Mouse (Mus musculus): ENCODE results near the gene Abhd15. TPM values are rescaled to one million over a fixed set of nuclear protein-coding genes. Genes with fewer than 3 reads are reported as not detected.
"Not testable (repeated sequence)": the region's sequence is repeated elsewhere in the genome, so short reads cannot be mapped to it uniquely, and the experiment has no call there.

The Abhd15 gene
- polyA plus RNA-seq, 1 experiment from 2014 or later = 2.4 TPM

GRCm38 (mm10) chr11:77525804-77526486, 11.0 kb downstream of the Abhd15 start:
- H3K36me3 ChIP-seq (ENCODE audit: control insufficient read depth, insufficient read depth, low read length) = no peaks in the 10 kb centered on the region
- H3K27me3 ChIP-seq (ENCODE audit: control insufficient read depth, insufficient read depth, low read depth, low read length) = no peaks in the 10 kb centered on the region
- no peak overlapping the region for H3K4me3 ChIP-seq (ENCODE audit: low read depth, low read length)
- no peak overlapping the region for H3K27ac ChIP-seq (ENCODE audit: low read length)
- no peak for ATAC-seq
- H3K9me3 ChIP-seq (replicated peaks; ENCODE audit: control insufficient read depth, low read length, poor library complexity, severe bottlenecking) = no peaks in the 10 kb centered on the region
- no peak overlapping the region for H3K4me2 ChIP-seq (ENCODE audit: low read length)
- H3K4me1 ChIP-seq (ENCODE audit: control insufficient read depth, insufficient read depth, low read length) = no peaks in the 10 kb centered on the region
- 80% methylated on average over 3 of the region's 3 CpGs for WGBS
- H3K9ac ChIP-seq (ENCODE audit: low read depth, low read length) = no peak overlapping the region

- not testable (repeated sequence) for H3K4me2 ChIP-seq (ENCODE audit: low read length); H3K4me1 ChIP-seq (ENCODE audit: control insufficient read depth, insufficient read depth, low read length); H3K9ac ChIP-seq (ENCODE audit: low read depth, low read length); H3K27me3 ChIP-seq (ENCODE audit: control insufficient read depth, insufficient read depth, low read depth, low read length); H3K36me3 ChIP-seq (ENCODE audit: control insufficient read depth, insufficient read depth, low read length); ATAC-seq; H3K4me3 ChIP-seq (ENCODE audit: low read depth, low read length); H3K9me3 ChIP-seq (replicated peaks; ENCODE audit: control insufficient read depth, low read length, poor library complexity, severe bottlenecking); H3K27ac ChIP-seq (ENCODE audit: low read length)
- 88% methylated on average over 3 of the region's 3 CpGs for WGBS
These were observed 13.5 kb downstream of the Abhd15 start for GRCm38 (mm10) chr11:77528420-77528819.

GRCm38 (mm10) chr11:77529644-77530043, 14.7 kb downstream of the Abhd15 start:
- 91% methylated on average over 3 of the region's 3 CpGs for WGBS
- no peak for ATAC-seq
- Histone ChIP-seq H3K4me1 (ENCODE audit: control insufficient read depth, insufficient read depth, low read length) (no peaks in the 10 kb centered on the region), H3K4me2 (ENCODE audit: low read length) (no peak overlapping the region), H3K27ac (ENCODE audit: low read length) (no peak overlapping the region), H3K4me3 (ENCODE audit: low read depth, low read length) (no peak overlapping the region), H3K36me3 (ENCODE audit: control insufficient read depth, insufficient read depth, low read length) (no peaks in the 10 kb centered on the region), H3K27me3 (ENCODE audit: control insufficient read depth, insufficient read depth, low read depth, low read length) (no peaks in the 10 kb centered on the region), H3K9ac (ENCODE audit: low read depth, low read length) (no peak overlapping the region), H3K9me3 (replicated peaks; ENCODE audit: control insufficient read depth, low read length, poor library complexity, severe bottlenecking) (no peaks in the 10 kb centered on the region)

- no peak for ATAC-seq
- Histone ChIP-seq H3K4me1 (ENCODE audit: control insufficient read depth, insufficient read depth, low read length) (no peaks in the 10 kb centered on the region), H3K27me3 (ENCODE audit: control insufficient read depth, insufficient read depth, low read depth, low read length) (no peaks in the 10 kb centered on the region), H3K27ac (ENCODE audit: low read length) (no peak overlapping the region), H3K36me3 (ENCODE audit: control insufficient read depth, insufficient read depth, low read length) (peaks cover under 1% of the 10 kb centered on the region; the same call in 1 of the 2 replicates), H3K4me2 (ENCODE audit: low read length) (no peak overlapping the region), H3K4me3 (ENCODE audit: low read depth, low read length) (no peak overlapping the region), H3K9me3 (replicated peaks; ENCODE audit: control insufficient read depth, low read length, poor library complexity, severe bottlenecking) (no peaks in the 10 kb centered on the region), H3K9ac (ENCODE audit: low read depth, low read length) (no peak overlapping the region)
- over 99% methylated on average over 2 of the region's 2 CpGs for WGBS
These were observed 15.9 kb downstream of the Abhd15 start for GRCm38 (mm10) chr11:77530862-77531261.

GRCm38 (mm10) chr11:77532202-77532846, 17.4 kb downstream of the Abhd15 start:
- no peaks in the 10 kb centered on the region for H3K27me3 ChIP-seq (ENCODE audit: control insufficient read depth, insufficient read depth, low read depth, low read length)
- no peaks in the 10 kb centered on the region for H3K9me3 ChIP-seq (replicated peaks; ENCODE audit: control insufficient read depth, low read length, poor library complexity, severe bottlenecking)
- H3K27ac ChIP-seq (ENCODE audit: low read length) = no peak overlapping the region
- no peak overlapping the region for H3K4me2 ChIP-seq (ENCODE audit: low read length)
- peaks cover 2% of the 10 kb centered on the region; the same call in 1 of the 2 replicates for H3K36me3 ChIP-seq (ENCODE audit: control insufficient read depth, insufficient read depth, low read length)
- WGBS = 91% methylated on average over 4 of the region's 4 CpGs
- no peaks in the 10 kb centered on the region for H3K4me1 ChIP-seq (ENCODE audit: control insufficient read depth, insufficient read depth, low read length)
- H3K9ac ChIP-seq (ENCODE audit: low read depth, low read length) = no peak overlapping the region
- no peak for ATAC-seq
- H3K4me3 ChIP-seq (ENCODE audit: low read depth, low read length) = no peak overlapping the region

- no peak overlapping the region for H3K4me3 ChIP-seq (ENCODE audit: low read depth, low read length)
- H3K4me1 ChIP-seq (ENCODE audit: control insufficient read depth, insufficient read depth, low read length) = no peaks in the 10 kb centered on the region
- no peaks in the 10 kb centered on the region for H3K27me3 ChIP-seq (ENCODE audit: control insufficient read depth, insufficient read depth, low read depth, low read length)
- peaks cover 41% of the 10 kb centered on the region for H3K36me3 ChIP-seq (ENCODE audit: control insufficient read depth, insufficient read depth, low read length)
- ATAC-seq = no peak
- H3K9me3 ChIP-seq (replicated peaks; ENCODE audit: control insufficient read depth, low read length, poor library complexity, severe bottlenecking) = no peaks in the 10 kb centered on the region
- no peak overlapping the region for H3K9ac ChIP-seq (ENCODE audit: low read depth, low read length)
- no peak overlapping the region for H3K27ac ChIP-seq (ENCODE audit: low read length)
- no peak overlapping the region for H3K4me2 ChIP-seq (ENCODE audit: low read length)
- WGBS = 96% methylated on average over 7 of the region's 7 CpGs
These were observed 30.3 kb downstream of the Abhd15 start for GRCm38 (mm10) chr11:77545261-77545660.

GRCm38 (mm10) chr11:77585201-77585600, 70.3 kb downstream of the Abhd15 start:
- H3K9ac ChIP-seq (ENCODE audit: low read depth, low read length) = no peak overlapping the region
- no peak overlapping the region for H3K27ac ChIP-seq (ENCODE audit: low read length)
- H3K27me3 ChIP-seq (ENCODE audit: control insufficient read depth, insufficient read depth, low read depth, low read length) = no peaks in the 10 kb centered on the region
- WGBS = 66% methylated on average over 3 of the region's 3 CpGs
- no peak for ATAC-seq
- no peak overlapping the region for H3K4me3 ChIP-seq (ENCODE audit: low read depth, low read length)
- H3K4me2 ChIP-seq (ENCODE audit: low read length) = no peak overlapping the region
- H3K9me3 ChIP-seq (replicated peaks; ENCODE audit: control insufficient read depth, low read length, poor library complexity, severe bottlenecking) = no peaks in the 10 kb centered on the region
- H3K4me1 ChIP-seq (ENCODE audit: control insufficient read depth, insufficient read depth, low read length) = no peaks in the 10 kb centered on the region
- no peaks in the 10 kb centered on the region for H3K36me3 ChIP-seq (ENCODE audit: control insufficient read depth, insufficient read depth, low read length)

Other genes starting within 250 kb of the Abhd15 start
- 0.19 and 0.39 TPM in 2 replicates for gene Coro6, start 52.7 kb upstream of the Abhd15 start, polyA plus RNA-seq (2015; fragmentation: Nextera tagmentation; extraction: Ambion mirVana)
- 31.9 and 33.7 TPM in 2 replicates for gene Ankrd13b, start 25.4 kb upstream of the Abhd15 start, polyA plus RNA-seq (2015; fragmentation: Nextera tagmentation; extraction: Ambion mirVana)
- gene Git1, start 21.6 kb upstream of the Abhd15 start, polyA plus RNA-seq (2015; fragmentation: Nextera tagmentation; extraction: Ambion mirVana) = 15.9 and 17.3 TPM in 2 replicates
- 10.5 and 12.6 TPM in 2 replicates for gene Trp53i13, start 859 bp downstream of the Abhd15 start, polyA plus RNA-seq (2015; fragmentation: Nextera tagmentation; extraction: Ambion mirVana)
- not detected in 2 replicates for gene Gm10392, start 4.1 kb downstream of the Abhd15 start, polyA plus RNA-seq (2015; fragmentation: Nextera tagmentation; extraction: Ambion mirVana)
- 25.3 and 25.4 TPM in 2 replicates for gene Taok1, start 92.7 kb downstream of the Abhd15 start, polyA plus RNA-seq (2015; fragmentation: Nextera tagmentation; extraction: Ambion mirVana)
- 2.9 and 3.2 TPM in 2 replicates for gene Nufip2, start 171.0 kb downstream of the Abhd15 start, polyA plus RNA-seq (2015; fragmentation: Nextera tagmentation; extraction: Ambion mirVana)
- gene Cryba1, start 210.2 kb downstream of the Abhd15 start, polyA plus RNA-seq (2015; fragmentation: Nextera tagmentation; extraction: Ambion mirVana) = 0.24 and 0.47 TPM in 2 replicates
- 46.8 and 55.4 TPM in 2 replicates for gene Myo18a, start 248.1 kb downstream of the Abhd15 start, polyA plus RNA-seq (2015; fragmentation: Nextera tagmentation; extraction: Ambion mirVana)

Measured in midbrain, embryonic 16.5 days (tissue).